Mouse (Mus musculus): ENCODE results near the gene Arid3a. TPM values are rescaled to one million over a fixed set of nuclear protein-coding genes. Genes with fewer than 3 reads are reported as not detected.

Gene Arid3a
- polyA plus RNA-seq, 1 experiment from 2014 or later, result 5.4 TPM

GRCm38 (mm10) chr10:79989870-79990269 lies 63.0 kb downstream of the Arid3a start:
- Histone ChIP-seq H3K9me3 (replicated peaks) (peaks cover 8% of the 10 kb centered on the region; the same call in 1 of the 2 replicates), H3K4me1 (replicated peaks) (peaks cover 70% of the 10 kb centered on the region), H3K4me3 (replicated peaks) (peak overlapping the region; percentile 89), H3K27me3 (peaks cover 34% of the 10 kb centered on the region), H3K9ac (peak overlapping the region; percentile 73; the same call in 1 of the 2 replicates), H3K27ac (0 out of 2 replicates have a peak overlapping the region, but pooled peaks have one; percentile 18), H3K36me3 (peaks cover 35% of the 10 kb centered on the region), H3K4me2 (peak overlapping the region; percentile 94)
- DNase-seq (no peak), ATAC-seq (ENCODE audit: low read depth) (no peak)
- WGBS (ENCODE audit: insufficient replicate concordance), result 53% methylated on average over 15 of the region's 15 CpGs

GRCm38 (mm10) chr10:79991099-79991498 lies 64.3 kb downstream of the Arid3a start:
- Histone ChIP-seq H3K4me3 (replicated peaks) (no peak overlapping the region), H3K4me1 (replicated peaks) (peaks cover 75% of the 10 kb centered on the region), H3K27ac (no peak overlapping the region), H3K9me3 (replicated peaks) (peaks cover 8% of the 10 kb centered on the region; the same call in 1 of the 2 replicates), H3K36me3 (peaks cover 35% of the 10 kb centered on the region), H3K27me3 (peaks cover 34% of the 10 kb centered on the region), H3K4me2 (peak overlapping the region; percentile 8; the same call in 1 of the 2 replicates), H3K9ac (no peak overlapping the region)
- DNase-seq, result no peak
- no peak for ATAC-seq (ENCODE audit: low read depth)
- 67% methylated on average over 12 of the region's 12 CpGs for WGBS (ENCODE audit: insufficient replicate concordance)

GRCm38 (mm10) chr10:79991548-79991947 lies 64.7 kb downstream of the Arid3a start:
- no peak for DNase-seq
- no peak overlapping the region for H3K4me3 ChIP-seq (replicated peaks)
- H3K9ac ChIP-seq, result no peak overlapping the region
- no peak overlapping the region for H3K27ac ChIP-seq
- peaks cover 35% of the 10 kb centered on the region for H3K36me3 ChIP-seq
- peaks cover 34% of the 10 kb centered on the region for H3K27me3 ChIP-seq
- peaks cover 8% of the 10 kb centered on the region; the same call in 1 of the 2 replicates for H3K9me3 ChIP-seq (replicated peaks)
- ATAC-seq (ENCODE audit: low read depth), result no peak
- H3K4me2 ChIP-seq, result no peak overlapping the region
- H3K4me1 ChIP-seq (replicated peaks), result peaks cover 71% of the 10 kb centered on the region
- 82% methylated on average over 6 of the region's 6 CpGs for WGBS (ENCODE audit: insufficient replicate concordance)

DNA sequence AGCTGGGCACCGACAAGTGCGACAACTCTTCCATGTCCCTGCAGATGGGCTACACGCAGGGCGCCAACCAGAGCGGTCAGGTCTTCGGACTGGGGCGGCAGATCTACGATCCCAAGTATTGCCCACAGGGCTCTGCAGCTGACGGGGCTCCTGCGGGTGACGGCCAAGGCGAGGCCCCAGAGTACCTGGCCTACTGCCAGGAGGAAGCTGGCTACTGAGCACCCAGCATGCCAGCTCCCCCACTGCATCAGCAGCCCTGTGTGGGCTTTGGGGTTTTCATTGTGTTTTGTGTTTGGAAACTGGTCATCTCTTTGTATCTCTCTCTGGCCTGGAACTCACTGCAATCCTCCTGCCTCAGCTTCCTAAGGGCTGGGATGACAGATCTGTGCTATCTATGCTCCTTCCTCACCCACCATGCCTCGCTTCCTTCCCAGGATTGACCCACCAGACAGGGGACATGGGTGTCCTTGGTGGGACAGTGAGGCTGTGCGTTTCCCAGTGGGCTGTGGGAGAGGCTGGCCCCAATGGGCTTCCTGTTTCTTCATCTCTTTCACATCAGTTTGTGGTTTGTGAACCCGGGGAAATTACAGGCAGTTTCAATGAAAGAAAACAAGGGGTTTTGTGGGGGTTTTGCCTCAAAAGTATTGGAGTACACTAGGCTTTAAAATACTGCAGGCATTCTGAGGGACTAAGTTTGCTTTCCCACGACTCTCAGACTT lies 67.7 kb downstream of the Arid3a start:
- peak overlapping the region; percentile 60 for H3K27ac ChIP-seq
- ATAC-seq (ENCODE audit: low read depth) (no peak), DNase-seq (no peak)
- H3K9me3 ChIP-seq (replicated peaks), result peaks cover 8% of the 10 kb centered on the region; the same call in 1 of the 2 replicates
- H3K4me2 ChIP-seq, result no peak overlapping the region
- H3K27me3 ChIP-seq, result peaks cover 10% of the 10 kb centered on the region
- H3K9ac ChIP-seq, result 0 out of 2 replicates have a peak overlapping the region, but pooled peaks have one; percentile 20
- H3K4me3 ChIP-seq (replicated peaks), result no peak overlapping the region
- WGBS (ENCODE audit: insufficient replicate concordance), result 64% methylated on average over 16 of the region's 16 CpGs
- H3K36me3 ChIP-seq, result peaks cover 49% of the 10 kb centered on the region
- peaks cover 63% of the 10 kb centered on the region for H3K4me1 ChIP-seq (replicated peaks)

GRCm38 (mm10) chr10:79995636-79996035 lies 68.8 kb downstream of the Arid3a start:
- Histone ChIP-seq H3K4me2 (peak overlapping the region; percentile 15; the same call in 1 of the 2 replicates), H3K9ac (no peak overlapping the region), H3K4me3 (replicated peaks) (0 out of 2 replicates have a peak overlapping the region, but pooled peaks have one; percentile 72), H3K4me1 (replicated peaks) (peaks cover 67% of the 10 kb centered on the region), H3K27me3 (0 out of 2 replicates have a peak, but pooled peaks cover 3% of the 10 kb centered on the region), H3K36me3 (peaks cover 60% of the 10 kb centered on the region), H3K9me3 (replicated peaks) (peaks cover 8% of the 10 kb centered on the region; the same call in 1 of the 2 replicates), H3K27ac (peak overlapping the region; percentile 60)
- 34% methylated on average over 1 of the region's 1 CpGs for WGBS (ENCODE audit: insufficient replicate concordance)
- DNase-seq (no peak), ATAC-seq (ENCODE audit: low read depth) (no peak)

- H3K4me1 ChIP-seq (replicated peaks), result peaks cover 69% of the 10 kb centered on the region
- ATAC-seq (ENCODE audit: low read depth), result peak; percentile 84
Measured at GRCm38 (mm10) chr10:79996272-79997033, 69.6 kb downstream of the Arid3a start, which contains the start of gene Abca7. Abca7 (plus strand) TSS chr10:79996494.

GRCm38 (mm10) chr10:79997034-79997760 lies 70.4 kb downstream of the Arid3a start:
- peak overlapping the region; percentile 84 for H3K9ac ChIP-seq
- peaks cover 5% of the 10 kb centered on the region; the same call in 1 of the 2 replicates for H3K27me3 ChIP-seq
- peak; percentile 77 for ATAC-seq (ENCODE audit: low read depth)
- H3K27ac ChIP-seq, result peak overlapping the region; percentile 95
- peaks cover 76% of the 10 kb centered on the region for H3K4me1 ChIP-seq (replicated peaks)
- peak overlapping the region; percentile 85 for H3K4me2 ChIP-seq
- H3K4me3 ChIP-seq (replicated peaks), result peak overlapping the region; percentile 72
- peak; percentile 83 for DNase-seq
- peaks cover 61% of the 10 kb centered on the region for H3K36me3 ChIP-seq
- WGBS (ENCODE audit: insufficient replicate concordance), result under 1% methylated on average over 35 of the region's 35 CpGs
- H3K9me3 ChIP-seq (replicated peaks), result peaks cover under 1% of the 10 kb centered on the region; the same call in 1 of the 2 replicates

More at GRCm38 (mm10) chr10:79996272-79997033, 69.6 kb downstream of the Arid3a start, which contains the start of gene Abca7:
- peaks cover 61% of the 10 kb centered on the region for H3K36me3 ChIP-seq
- DNase-seq, result peak; percentile 95
- peak within 1 kb of the TSS; percentile 95 for H3K27ac ChIP-seq
- H3K4me2 ChIP-seq, result peak within 1 kb of the TSS; percentile 85
- H3K27me3 ChIP-seq, result no peaks in the 10 kb centered on the region
- H3K9me3 ChIP-seq (replicated peaks), result peaks cover 8% of the 10 kb centered on the region; the same call in 1 of the 2 replicates
- H3K9ac ChIP-seq, result peak within 1 kb of the TSS; percentile 84
- under 1% methylated on average over 34 of the region's 34 CpGs for WGBS (ENCODE audit: insufficient replicate concordance)
- peak within 1 kb of the TSS; percentile 72 for H3K4me3 ChIP-seq (replicated peaks)

DNA sequence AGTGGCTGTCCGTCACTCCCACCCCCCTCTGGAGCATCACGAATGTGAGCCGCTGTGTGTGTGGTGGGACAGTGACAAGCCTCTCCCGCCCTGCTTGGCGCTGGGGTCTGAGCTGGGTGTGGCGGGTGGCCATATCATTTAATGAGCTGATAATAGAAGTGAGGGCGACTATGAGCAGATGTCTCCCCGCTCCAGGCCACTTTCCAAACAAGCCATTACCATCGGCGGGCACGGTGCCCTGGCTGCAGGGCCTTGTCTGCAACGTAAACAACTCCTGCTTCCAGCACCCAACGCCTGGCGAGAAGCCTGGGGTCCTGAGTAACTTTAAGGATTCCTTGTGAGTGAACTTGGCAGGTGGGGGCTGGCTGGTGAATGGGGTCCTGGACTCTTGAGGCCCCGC lies 71.0 kb downstream of the Arid3a start:
- Histone ChIP-seq H3K4me3 (replicated peaks) (peak overlapping the region; percentile 72), H3K9me3 (replicated peaks) (no peaks in the 10 kb centered on the region), H3K4me1 (replicated peaks) (peaks cover 83% of the 10 kb centered on the region), H3K36me3 (peaks cover 61% of the 10 kb centered on the region), H3K27ac (peak overlapping the region; percentile 95), H3K4me2 (peak overlapping the region; percentile 85), H3K27me3 (peaks cover 6% of the 10 kb centered on the region; the same call in 1 of the 2 replicates), H3K9ac (peak overlapping the region; percentile 84)
- WGBS (ENCODE audit: insufficient replicate concordance), result 17% methylated on average over 15 of the region's 15 CpGs
- DNase-seq (no peak), ATAC-seq (ENCODE audit: low read depth) (peak; percentile 30)

DNA sequence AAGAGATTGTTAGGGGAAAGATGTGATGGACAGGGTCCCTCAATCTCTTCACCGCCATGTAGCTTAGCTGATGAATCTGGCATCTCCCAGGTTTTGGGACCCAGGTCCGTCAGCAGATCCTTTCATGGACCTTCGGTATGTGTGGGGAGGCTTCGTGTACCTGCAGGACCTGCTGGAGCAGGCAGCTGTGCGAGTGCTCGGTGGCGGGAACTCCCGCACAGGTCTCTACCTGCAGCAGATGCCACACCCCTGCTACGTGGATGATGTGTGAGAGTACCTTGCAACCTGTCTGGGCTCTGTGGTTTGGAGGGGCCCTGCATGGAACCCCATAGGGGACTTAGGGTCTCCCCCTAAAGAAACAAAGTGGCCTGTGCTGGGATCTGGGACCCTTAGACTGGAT lies 75.1 kb downstream of the Arid3a start:
- Histone ChIP-seq H3K4me3 (replicated peaks) (no peak overlapping the region), H3K27me3 (peaks cover 9% of the 10 kb centered on the region; the same call in 1 of the 2 replicates), H3K27ac (no peak overlapping the region), H3K4me2 (no peak overlapping the region), H3K9ac (no peak overlapping the region), H3K36me3 (peaks cover 73% of the 10 kb centered on the region), H3K9me3 (replicated peaks) (no peaks in the 10 kb centered on the region), H3K4me1 (replicated peaks) (peaks cover 74% of the 10 kb centered on the region)
- WGBS (ENCODE audit: insufficient replicate concordance), result 85% methylated on average over 9 of the region's 9 CpGs
- no peak for ATAC-seq (ENCODE audit: low read depth)
- DNase-seq, result no peak

DNA sequence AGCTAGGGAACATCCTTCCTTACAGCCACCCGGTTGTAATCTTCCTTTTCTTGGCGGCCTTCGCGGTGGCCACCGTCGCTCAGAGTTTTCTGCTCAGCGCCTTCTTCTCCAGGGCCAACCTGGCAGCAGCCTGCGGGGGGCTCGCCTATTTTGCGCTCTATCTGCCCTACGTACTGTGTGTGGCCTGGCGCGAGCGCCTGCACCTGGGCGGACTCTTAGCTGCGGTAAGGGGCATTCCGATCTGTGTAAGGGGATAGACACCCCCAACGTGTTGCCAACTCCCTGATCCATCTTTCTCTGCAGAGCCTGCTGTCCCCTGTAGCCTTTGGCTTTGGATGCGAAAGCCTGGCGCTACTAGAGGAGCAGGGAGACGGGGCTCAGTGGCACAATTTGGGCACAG lies 76.0 kb downstream of the Arid3a start:
- H3K4me1 ChIP-seq (replicated peaks), result peaks cover 69% of the 10 kb centered on the region

More for the DNA sequence above, 76.0 kb downstream of the Arid3a start:
- peaks cover 9% of the 10 kb centered on the region; the same call in 1 of the 2 replicates for H3K27me3 ChIP-seq
- peak overlapping the region; percentile 33 for H3K4me2 ChIP-seq
- 63% methylated on average over 21 of the region's 21 CpGs for WGBS (ENCODE audit: insufficient replicate concordance)
- H3K27ac ChIP-seq, result peak overlapping the region; percentile 62
- H3K9me3 ChIP-seq (replicated peaks), result no peaks in the 10 kb centered on the region
- H3K36me3 ChIP-seq, result peaks cover 82% of the 10 kb centered on the region
- H3K9ac ChIP-seq, result peak overlapping the region; percentile 28; the same call in 1 of the 2 replicates
- DNase-seq, result no peak
- ATAC-seq (ENCODE audit: low read depth), result no peak
- H3K4me3 ChIP-seq (replicated peaks), result no peak overlapping the region

Measured in liver, embryonic 13.5 days (tissue).